Mouse (Mus musculus): ENCODE results near the gene Ptpn13. TPM values are rescaled to one million over a fixed set of nuclear protein-coding genes. Genes with fewer than 3 reads are reported as not detected.
A peak's percentile ranks its signal among the peaks of the same experiment; 100 is the strongest.

Ptpn13 gene
- polyA plus RNA-seq, 1 experiment from 2014 or later = 3.9 TPM

DNA sequence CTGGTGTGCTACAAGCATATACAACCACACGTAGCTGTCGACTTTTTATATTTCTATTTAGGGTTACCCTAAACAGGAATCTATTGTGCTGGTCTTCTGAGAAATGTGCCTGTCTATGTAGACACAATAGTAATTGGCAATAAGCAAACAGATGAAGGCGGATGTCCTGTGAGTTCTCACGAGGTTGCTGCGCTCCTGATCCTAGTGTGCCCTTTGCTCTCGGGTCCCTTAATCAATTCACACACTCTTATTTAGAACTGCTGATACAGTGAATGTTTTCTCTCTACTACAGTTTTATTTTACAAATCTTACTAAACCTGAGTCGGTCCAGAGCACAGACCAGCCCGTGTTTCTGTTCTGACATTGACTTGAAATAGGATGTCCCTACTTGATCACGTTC is 135.6 kb downstream of the Ptpn13 start:
- no peaks in the 10 kb centered on the region for H3K4me1 ChIP-seq (ENCODE audit: control insufficient read depth, insufficient read depth, low read length)
- 92% methylated on average over 9 of the region's 9 CpGs for WGBS
- no peak for ATAC-seq
- no peak overlapping the region for H3K4me2 ChIP-seq (ENCODE audit: low read length)
- no peaks in the 10 kb centered on the region for H3K36me3 ChIP-seq (ENCODE audit: control insufficient read depth, insufficient read depth, low read length)
- no peaks in the 10 kb centered on the region for H3K27me3 ChIP-seq (ENCODE audit: control insufficient read depth, insufficient read depth, low read depth, low read length)
- no peak overlapping the region for H3K9ac ChIP-seq (ENCODE audit: low read depth, low read length)
- H3K27ac ChIP-seq (ENCODE audit: low read length) = no peak overlapping the region
- H3K9me3 ChIP-seq (replicated peaks; ENCODE audit: control insufficient read depth, low read length, poor library complexity, severe bottlenecking) = no peaks in the 10 kb centered on the region
- no peak overlapping the region for H3K4me3 ChIP-seq (ENCODE audit: low read depth, low read length)

DNA sequence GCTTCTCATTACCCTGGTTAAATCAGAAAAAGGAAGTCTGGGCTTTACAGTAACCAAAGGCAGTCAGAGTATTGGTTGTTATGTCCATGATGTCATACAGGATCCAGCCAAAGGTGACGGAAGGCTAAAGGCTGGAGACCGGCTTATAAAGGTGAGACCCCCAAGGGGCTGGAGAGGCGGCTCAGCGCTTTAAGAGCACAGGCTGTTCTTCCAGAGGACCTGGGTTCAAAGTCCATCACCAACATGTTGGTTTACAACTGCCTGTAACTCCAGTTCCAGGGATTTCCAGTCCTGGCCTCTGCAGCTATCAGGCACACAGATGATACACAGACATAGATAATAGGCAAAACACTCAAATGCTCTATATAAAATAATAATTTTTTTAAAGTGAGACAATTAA is 143.0 kb downstream of the Ptpn13 start:
- 95% methylated on average over 4 of the region's 4 CpGs for WGBS
- no peak for ATAC-seq
- H3K4me3 ChIP-seq (ENCODE audit: low read depth, low read length) = no peak overlapping the region

DNA sequence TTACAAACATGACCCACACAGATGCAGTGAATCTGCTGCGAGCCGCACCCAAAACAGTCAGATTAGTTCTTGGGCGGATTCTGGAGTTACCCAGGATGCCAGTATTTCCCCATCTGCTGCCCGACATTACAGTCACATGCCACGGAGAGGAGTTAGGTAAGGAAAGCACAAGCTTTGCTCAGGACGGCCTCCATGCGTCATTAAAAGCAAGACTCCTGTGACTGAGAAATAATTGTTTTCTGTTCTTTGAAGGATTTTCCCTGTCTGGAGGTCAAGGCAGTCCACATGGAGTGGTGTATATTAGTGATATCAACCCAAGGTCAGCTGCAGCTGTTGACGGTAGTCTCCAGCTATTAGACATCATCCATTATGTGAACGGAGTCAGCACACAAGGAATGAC is 144.5 kb downstream of the Ptpn13 start:
- H3K4me1 ChIP-seq (ENCODE audit: control insufficient read depth, insufficient read depth, low read length) = no peaks in the 10 kb centered on the region
- H3K4me2 ChIP-seq (ENCODE audit: low read length) = no peak overlapping the region
- no peaks in the 10 kb centered on the region for H3K36me3 ChIP-seq (ENCODE audit: control insufficient read depth, insufficient read depth, low read length)
- no peak overlapping the region for H3K27ac ChIP-seq (ENCODE audit: low read length)
- H3K27me3 ChIP-seq (ENCODE audit: control insufficient read depth, insufficient read depth, low read depth, low read length) = no peaks in the 10 kb centered on the region
- 93% methylated on average over 9 of the region's 9 CpGs for WGBS
- no peak for ATAC-seq
- no peaks in the 10 kb centered on the region for H3K9me3 ChIP-seq (replicated peaks; ENCODE audit: control insufficient read depth, low read length, poor library complexity, severe bottlenecking)
- no peak overlapping the region for H3K9ac ChIP-seq (ENCODE audit: low read depth, low read length)
- no peak overlapping the region for H3K4me3 ChIP-seq (ENCODE audit: low read depth, low read length)

More for the DNA sequence above, 143.0 kb downstream of the Ptpn13 start:
- H3K36me3 ChIP-seq (ENCODE audit: control insufficient read depth, insufficient read depth, low read length) = no peaks in the 10 kb centered on the region
- H3K4me1 ChIP-seq (ENCODE audit: control insufficient read depth, insufficient read depth, low read length) = no peaks in the 10 kb centered on the region
- H3K27ac ChIP-seq (ENCODE audit: low read length) = no peak overlapping the region
- no peak overlapping the region for H3K4me2 ChIP-seq (ENCODE audit: low read length)
- no peak overlapping the region for H3K9ac ChIP-seq (ENCODE audit: low read depth, low read length)
- no peaks in the 10 kb centered on the region for H3K27me3 ChIP-seq (ENCODE audit: control insufficient read depth, insufficient read depth, low read depth, low read length)
- H3K9me3 ChIP-seq (replicated peaks; ENCODE audit: control insufficient read depth, low read length, poor library complexity, severe bottlenecking) = no peaks in the 10 kb centered on the region

DNA sequence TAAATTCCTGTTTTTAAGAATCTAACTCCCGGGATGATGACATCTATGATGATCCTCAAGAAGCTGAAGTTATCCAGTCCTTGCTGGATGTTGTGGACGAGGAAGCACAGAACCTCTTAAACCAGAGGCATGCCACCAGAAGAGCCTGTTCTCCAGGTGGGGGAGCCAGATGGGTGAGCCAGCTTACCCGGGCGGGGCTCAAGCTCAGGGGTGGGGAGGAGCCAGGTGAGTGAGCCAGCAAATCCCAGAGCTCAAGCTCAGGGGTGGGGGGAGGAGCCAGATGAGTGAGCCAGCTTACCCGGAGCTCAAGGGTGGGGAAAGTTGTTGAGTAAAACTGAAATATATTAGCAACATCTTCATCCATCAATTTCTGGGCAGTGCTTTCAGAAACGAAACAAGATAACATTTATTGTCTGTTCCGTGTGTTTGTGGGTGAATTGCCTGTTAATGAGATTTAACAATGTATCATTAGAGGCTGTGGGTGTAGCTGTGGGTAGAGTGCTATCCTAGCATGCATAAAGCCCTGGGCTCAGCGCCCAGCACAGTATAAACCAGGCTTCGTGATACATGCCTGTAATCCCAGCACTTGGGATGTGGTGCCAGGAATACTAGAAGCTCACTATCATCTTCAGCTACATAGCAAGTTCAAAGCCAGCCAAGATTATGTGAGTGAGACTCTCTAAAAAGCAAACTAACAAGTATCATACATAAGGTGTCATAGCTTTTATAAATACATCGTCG is 154.9 kb downstream of the Ptpn13 start:
- Histone ChIP-seq H3K9ac (ENCODE audit: low read depth, low read length) (no peak overlapping the region), H3K27ac (ENCODE audit: low read length) (no peak overlapping the region)
- 82% methylated on average over 11 of the region's 11 CpGs for WGBS

DNA sequence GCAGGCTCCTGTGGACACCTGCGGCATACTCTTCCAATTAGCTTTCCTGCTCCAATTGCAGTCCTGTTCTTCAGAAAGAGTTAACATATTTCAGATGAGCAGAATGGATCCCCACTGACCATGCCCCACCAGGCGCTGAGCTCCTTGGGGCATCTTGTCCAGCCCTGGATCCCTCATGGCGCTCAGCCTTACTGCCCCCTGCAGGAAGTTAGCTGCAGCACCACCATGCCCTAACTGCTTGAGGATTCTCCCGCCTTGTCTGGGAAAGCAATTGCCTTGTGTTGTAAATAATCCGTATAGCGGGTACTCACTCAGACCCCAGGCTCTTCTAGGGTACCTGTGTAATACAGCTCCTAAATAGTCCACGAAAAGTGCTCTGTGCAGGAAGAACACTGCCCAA is 162.2 kb downstream of the Ptpn13 start:
- ATAC-seq = no peak
- H3K27ac ChIP-seq (ENCODE audit: low read length) = no peak overlapping the region
- H3K9me3 ChIP-seq (replicated peaks; ENCODE audit: control insufficient read depth, low read length, poor library complexity, severe bottlenecking) = no peaks in the 10 kb centered on the region
- H3K4me1 ChIP-seq (ENCODE audit: control insufficient read depth, insufficient read depth, low read length) = no peaks in the 10 kb centered on the region
- no peak overlapping the region for H3K4me3 ChIP-seq (ENCODE audit: low read depth, low read length)
- no peaks in the 10 kb centered on the region for H3K36me3 ChIP-seq (ENCODE audit: control insufficient read depth, insufficient read depth, low read length)
- 84% methylated on average over 7 of the region's 7 CpGs for WGBS
- no peak overlapping the region for H3K9ac ChIP-seq (ENCODE audit: low read depth, low read length)
- no peaks in the 10 kb centered on the region for H3K27me3 ChIP-seq (ENCODE audit: control insufficient read depth, insufficient read depth, low read depth, low read length)
- no peak overlapping the region for H3K4me2 ChIP-seq (ENCODE audit: low read length)

More for the DNA sequence above, 154.9 kb downstream of the Ptpn13 start:
- no peaks in the 10 kb centered on the region for H3K9me3 ChIP-seq (replicated peaks; ENCODE audit: control insufficient read depth, low read length, poor library complexity, severe bottlenecking)
- H3K4me1 ChIP-seq (ENCODE audit: control insufficient read depth, insufficient read depth, low read length) = no peaks in the 10 kb centered on the region
- H3K4me2 ChIP-seq (ENCODE audit: low read length) = no peak overlapping the region
- H3K36me3 ChIP-seq (ENCODE audit: control insufficient read depth, insufficient read depth, low read length) = no peaks in the 10 kb centered on the region
- no peak overlapping the region for H3K4me3 ChIP-seq (ENCODE audit: low read depth, low read length)
- no peak for ATAC-seq
- H3K27me3 ChIP-seq (ENCODE audit: control insufficient read depth, insufficient read depth, low read depth, low read length) = no peaks in the 10 kb centered on the region

DNA sequence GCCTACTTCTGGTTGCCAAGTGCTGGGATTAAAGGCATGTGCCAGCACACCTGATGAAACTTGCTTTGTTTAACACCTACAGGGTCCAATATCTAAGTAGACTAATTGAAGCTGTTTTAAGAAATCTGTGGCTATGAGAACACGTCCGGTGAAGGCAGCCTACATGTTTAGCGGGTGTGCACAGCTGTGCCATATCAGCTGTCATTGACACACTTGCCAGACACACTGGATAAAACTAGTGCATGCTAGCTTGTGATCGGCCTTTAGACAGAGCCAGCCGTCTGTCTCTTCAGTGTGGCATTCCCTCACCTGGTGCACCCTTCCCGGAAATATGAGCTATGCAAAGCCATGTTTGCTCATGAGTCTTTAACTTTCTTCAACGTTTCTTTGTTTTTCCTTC is 166.9 kb downstream of the Ptpn13 start:
- Histone ChIP-seq H3K9me3 (replicated peaks; ENCODE audit: control insufficient read depth, low read length, poor library complexity, severe bottlenecking) (no peaks in the 10 kb centered on the region), H3K4me2 (ENCODE audit: low read length) (no peak overlapping the region), H3K36me3 (ENCODE audit: control insufficient read depth, insufficient read depth, low read length) (no peaks in the 10 kb centered on the region), H3K27me3 (ENCODE audit: control insufficient read depth, insufficient read depth, low read depth, low read length) (no peaks in the 10 kb centered on the region), H3K27ac (ENCODE audit: low read length) (no peak overlapping the region), H3K4me3 (ENCODE audit: low read depth, low read length) (no peak overlapping the region), H3K4me1 (ENCODE audit: control insufficient read depth, insufficient read depth, low read length) (peaks cover 10% of the 10 kb centered on the region; the same call in 1 of the 2 replicates), H3K9ac (ENCODE audit: low read depth, low read length) (no peak overlapping the region)
- WGBS = 95% methylated on average over 7 of the region's 7 CpGs
- no peak for ATAC-seq

DNA sequence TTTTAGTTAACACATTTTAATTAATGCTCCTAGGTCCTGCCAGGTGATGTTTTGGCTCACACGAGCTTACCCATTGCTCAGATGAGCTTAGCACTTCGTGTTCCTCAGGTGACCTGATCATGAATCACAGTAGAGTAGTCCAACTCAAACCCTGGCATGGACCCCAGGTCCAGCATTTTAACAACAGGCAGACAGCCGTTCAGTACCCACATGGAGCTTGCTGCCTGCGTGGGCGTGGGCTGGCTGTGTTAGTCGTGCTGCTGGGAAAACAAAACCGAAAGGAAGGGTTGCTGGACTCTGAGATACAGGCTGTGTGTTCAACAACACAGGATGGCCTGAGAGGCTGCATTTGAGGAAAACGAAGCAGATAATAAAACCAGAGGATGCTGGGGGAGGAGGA is 167.7 kb downstream of the Ptpn13 start:
- no peak overlapping the region for H3K9ac ChIP-seq (ENCODE audit: low read depth, low read length)
- H3K27ac ChIP-seq (ENCODE audit: low read length) = no peak overlapping the region
- H3K4me1 ChIP-seq (ENCODE audit: control insufficient read depth, insufficient read depth, low read length) = peaks cover 10% of the 10 kb centered on the region; the same call in 1 of the 2 replicates
- H3K27me3 ChIP-seq (ENCODE audit: control insufficient read depth, insufficient read depth, low read depth, low read length) = no peaks in the 10 kb centered on the region
- WGBS = 84% methylated on average over 8 of the region's 8 CpGs
- H3K4me2 ChIP-seq (ENCODE audit: low read length) = no peak overlapping the region
- H3K4me3 ChIP-seq (ENCODE audit: low read depth, low read length) = no peak overlapping the region
- H3K9me3 ChIP-seq (replicated peaks; ENCODE audit: control insufficient read depth, low read length, poor library complexity, severe bottlenecking) = no peaks in the 10 kb centered on the region
- ATAC-seq = no peak
- H3K36me3 ChIP-seq (ENCODE audit: control insufficient read depth, insufficient read depth, low read length) = no peaks in the 10 kb centered on the region

DNA sequence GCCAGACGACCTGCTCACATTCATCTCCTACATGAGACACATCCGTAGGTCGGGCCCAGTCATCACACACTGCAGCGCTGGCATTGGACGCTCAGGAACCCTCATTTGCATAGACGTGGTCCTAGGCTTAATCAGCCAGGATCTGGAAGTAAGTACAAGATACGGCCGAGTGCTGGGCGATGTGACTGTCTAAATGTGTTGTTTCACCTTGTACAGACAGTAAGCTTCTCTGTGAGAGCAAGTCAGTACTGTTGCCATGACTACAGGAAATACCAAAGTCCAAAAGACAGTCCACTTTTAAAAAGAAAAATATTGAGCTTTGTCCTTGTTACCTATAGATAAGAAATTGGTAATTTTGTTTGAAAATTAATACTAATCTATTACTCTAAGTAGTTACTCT is 168.6 kb downstream of the Ptpn13 start:
- ATAC-seq = peak; percentile 65; the same call in 1 of the 2 replicates

DNA sequence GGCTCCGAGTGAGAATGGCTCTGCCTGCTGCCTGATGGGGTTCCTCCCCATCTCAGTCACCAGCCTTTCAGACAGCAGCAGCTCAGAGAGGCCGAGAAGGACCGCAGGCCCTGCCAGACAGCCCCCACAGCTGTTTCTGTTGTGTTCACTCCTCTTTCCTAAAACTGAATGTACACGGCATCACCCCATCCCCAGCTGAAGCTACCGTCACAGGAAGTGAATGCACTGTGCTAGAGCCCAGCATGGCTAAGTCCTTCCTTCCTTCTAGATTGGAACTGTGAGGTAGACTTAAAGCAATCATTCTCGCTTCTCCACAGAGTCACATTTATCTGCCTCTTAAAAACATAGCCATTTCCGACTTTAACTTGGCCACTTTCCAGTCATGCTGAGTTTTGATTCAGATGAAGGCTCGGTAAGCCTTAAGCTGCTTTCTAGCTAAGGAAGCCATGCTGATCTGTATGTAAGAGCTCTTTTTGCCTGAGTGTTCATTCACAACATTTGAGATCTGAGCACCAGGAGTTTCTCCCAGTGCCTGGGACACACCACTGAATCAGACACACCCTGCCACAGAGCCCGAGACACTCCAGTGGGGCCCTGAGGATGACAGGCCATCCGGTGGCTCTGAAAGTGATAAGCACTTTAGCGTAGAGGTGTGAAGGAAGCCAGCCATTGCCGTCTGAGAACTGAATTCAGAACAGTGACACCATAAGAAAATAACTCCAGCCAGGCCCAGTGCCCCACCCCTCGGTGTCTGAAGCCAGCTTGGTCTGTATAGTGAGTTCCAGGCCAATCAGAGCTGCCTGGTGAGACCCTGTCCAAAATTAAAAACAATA is 170.6 kb downstream of the Ptpn13 start:
- 57% methylated on average over 13 of the region's 13 CpGs for WGBS
- no peak for ATAC-seq
- Histone ChIP-seq H3K4me2 (ENCODE audit: low read length) (no peak overlapping the region), H3K36me3 (ENCODE audit: control insufficient read depth, insufficient read depth, low read length) (no peaks in the 10 kb centered on the region), H3K27ac (ENCODE audit: low read length) (no peak overlapping the region), H3K4me1 (ENCODE audit: control insufficient read depth, insufficient read depth, low read length) (peaks cover 10% of the 10 kb centered on the region; the same call in 1 of the 2 replicates), H3K4me3 (ENCODE audit: low read depth, low read length) (no peak overlapping the region), H3K9me3 (replicated peaks; ENCODE audit: control insufficient read depth, low read length, poor library complexity, severe bottlenecking) (no peaks in the 10 kb centered on the region), H3K9ac (ENCODE audit: low read depth, low read length) (no peak overlapping the region), H3K27me3 (ENCODE audit: control insufficient read depth, insufficient read depth, low read depth, low read length) (no peaks in the 10 kb centered on the region)

More for the DNA sequence above, 168.6 kb downstream of the Ptpn13 start:
- Histone ChIP-seq H3K4me1 (ENCODE audit: control insufficient read depth, insufficient read depth, low read length) (peaks cover 10% of the 10 kb centered on the region; the same call in 1 of the 2 replicates), H3K27me3 (ENCODE audit: control insufficient read depth, insufficient read depth, low read depth, low read length) (no peaks in the 10 kb centered on the region), H3K9ac (ENCODE audit: low read depth, low read length) (no peak overlapping the region), H3K27ac (ENCODE audit: low read length) (0 out of 2 replicates have a peak overlapping the region, but pooled peaks have one; percentile 5), H3K4me3 (ENCODE audit: low read depth, low read length) (no peak overlapping the region), H3K4me2 (ENCODE audit: low read length) (no peak overlapping the region), H3K36me3 (ENCODE audit: control insufficient read depth, insufficient read depth, low read length) (no peaks in the 10 kb centered on the region), H3K9me3 (replicated peaks; ENCODE audit: control insufficient read depth, low read length, poor library complexity, severe bottlenecking) (no peaks in the 10 kb centered on the region)
- WGBS = 74% methylated on average over 9 of the region's 9 CpGs

Measured in midbrain, embryonic 16.5 days (tissue).